Mouse (Mus musculus): ENCODE measurements around the gene Fam163a.

DNA sequence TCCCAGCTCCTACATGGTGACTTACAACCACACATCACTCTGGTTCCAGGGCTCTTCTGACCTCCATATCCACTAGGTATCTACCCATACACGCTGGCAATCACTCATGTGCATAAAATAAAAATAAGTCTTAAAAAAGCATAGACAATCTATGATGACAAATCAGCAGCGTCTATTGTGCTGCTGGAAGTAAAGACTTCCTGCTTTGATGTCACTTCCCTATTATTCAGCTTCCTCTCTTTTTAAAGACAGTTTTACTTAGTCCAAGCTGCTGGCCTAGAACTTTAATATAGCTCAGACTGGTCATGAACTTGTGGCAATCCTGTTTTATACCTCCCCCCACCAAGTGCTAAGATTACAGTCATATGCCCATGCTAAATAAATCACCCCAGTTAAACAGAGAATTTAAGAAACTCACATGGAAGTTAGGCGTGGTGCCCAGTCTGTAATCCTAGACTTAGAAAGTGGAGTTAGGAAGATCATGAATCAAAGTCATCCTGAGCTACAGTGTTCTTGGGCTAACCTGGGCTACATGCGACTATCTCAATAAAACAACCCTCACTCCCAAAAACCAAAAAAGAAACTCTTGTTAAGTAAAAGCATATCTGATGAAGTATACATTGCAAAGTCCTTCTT, 176.4 kb downstream of the Fam163a start:
- no peak for TF ChIP-seq POLR2A (IDR thresholded peaks at IDR 0.05; ENCODE audit: control insufficient read depth, low read depth, low read length)
- no peak for TF ChIP-seq CTCF (IDR thresholded peaks at IDR 0.05; ENCODE audit: control insufficient read depth, insufficient read depth, insufficient replicate concordance, low read depth, low read length)
